Mouse (Mus musculus): ENCODE data around the gene Dcxr.

Gene Dcxr

GRCm38 (mm10) chr11:120729432-120730050 is 2.5 kb upstream of the Dcxr start:
- DNase-seq, result peak; percentile 77

- no peak for DNase-seq
Measured at GRCm38 (mm10) chr11:120728530-120729240, 1.6 kb upstream of the Dcxr start.

DNA sequence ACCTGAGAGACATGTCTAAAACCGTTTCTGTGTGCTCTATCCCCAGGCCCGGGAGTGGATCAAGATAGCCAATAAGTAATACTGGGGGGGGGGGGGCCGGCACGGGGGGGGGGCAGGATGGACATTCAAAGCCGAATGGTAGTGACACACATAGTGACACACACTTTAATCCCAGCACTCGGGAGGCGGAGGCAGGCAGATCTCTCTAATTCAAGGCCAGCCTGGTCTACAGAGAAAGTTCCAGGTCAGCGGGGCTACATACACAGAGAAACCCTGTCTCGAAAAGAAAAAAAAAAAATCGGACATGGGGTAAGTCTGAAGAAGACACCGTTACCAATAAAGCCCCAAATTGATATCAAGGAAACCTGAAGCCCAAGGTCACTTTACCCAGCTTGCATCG is 483 bp upstream of the Dcxr start:
- no peak for DNase-seq

- DNase-seq, result no peak
Measured at GRCm38 (mm10) chr11:120726243-120727168, 575 bp downstream of the Dcxr start.

GRCm38 (mm10) chr11:120723509-120723908 is 3.6 kb downstream of the Dcxr start:
- DNase-seq, result no peak

DNA sequence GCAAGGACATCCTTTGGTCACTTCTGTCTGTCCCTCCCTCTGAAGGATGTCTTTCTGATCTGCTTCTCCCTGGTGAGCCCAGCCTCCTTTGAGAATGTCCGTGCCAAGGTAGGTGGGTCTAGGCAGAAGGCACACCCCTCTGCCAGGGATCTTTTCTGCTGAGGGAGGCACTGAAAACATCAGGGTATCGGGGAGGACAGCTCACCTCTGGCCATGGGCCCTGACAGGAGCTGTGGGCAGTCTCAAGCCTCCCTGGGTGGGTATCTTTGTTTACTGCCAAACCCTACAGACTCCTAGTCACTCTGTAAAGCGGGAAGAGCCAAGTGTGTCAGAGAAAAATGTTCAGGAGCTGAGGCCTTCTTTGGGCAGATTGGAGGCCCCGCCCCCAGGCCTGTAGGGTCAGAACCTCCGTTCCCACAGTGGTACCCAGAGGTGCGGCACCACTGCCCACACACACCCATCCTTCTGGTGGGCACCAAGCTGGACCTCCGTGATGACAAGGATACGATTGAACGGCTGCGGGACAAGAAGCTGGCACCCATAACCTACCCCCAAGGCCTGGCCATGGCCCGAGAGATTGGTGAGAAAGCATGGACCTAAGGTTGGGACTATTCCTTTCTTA is 4.2 kb downstream of the Dcxr start:
- no peak for DNase-seq

DNA sequence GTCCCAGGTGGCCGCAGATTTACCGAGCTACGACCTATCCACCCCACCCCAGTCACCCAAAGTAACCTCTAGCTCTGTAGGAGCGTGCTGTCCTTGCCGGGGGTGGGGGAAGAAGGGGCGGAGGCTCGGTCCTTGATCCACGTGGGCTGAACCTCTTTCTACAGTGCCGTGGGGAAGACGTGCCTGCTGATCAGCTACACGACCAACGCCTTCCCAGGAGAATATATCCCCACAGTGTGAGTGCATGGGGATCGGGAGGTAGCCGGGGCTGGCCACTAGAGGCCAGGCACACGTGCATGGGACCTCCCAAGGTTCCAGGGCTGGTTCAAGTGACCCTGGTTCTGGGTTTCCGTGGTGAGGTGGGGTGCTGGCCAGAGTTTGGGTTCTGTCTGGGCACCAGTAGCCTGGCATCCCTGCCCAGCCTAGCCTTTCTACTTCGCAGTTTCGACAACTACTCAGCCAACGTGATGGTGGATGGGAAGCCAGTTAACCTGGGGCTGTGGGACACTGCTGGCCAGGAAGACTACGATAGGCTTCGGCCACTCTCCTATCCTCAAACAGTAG is 4.9 kb downstream of the Dcxr start:
- DNase-seq, result no peak

DNA sequence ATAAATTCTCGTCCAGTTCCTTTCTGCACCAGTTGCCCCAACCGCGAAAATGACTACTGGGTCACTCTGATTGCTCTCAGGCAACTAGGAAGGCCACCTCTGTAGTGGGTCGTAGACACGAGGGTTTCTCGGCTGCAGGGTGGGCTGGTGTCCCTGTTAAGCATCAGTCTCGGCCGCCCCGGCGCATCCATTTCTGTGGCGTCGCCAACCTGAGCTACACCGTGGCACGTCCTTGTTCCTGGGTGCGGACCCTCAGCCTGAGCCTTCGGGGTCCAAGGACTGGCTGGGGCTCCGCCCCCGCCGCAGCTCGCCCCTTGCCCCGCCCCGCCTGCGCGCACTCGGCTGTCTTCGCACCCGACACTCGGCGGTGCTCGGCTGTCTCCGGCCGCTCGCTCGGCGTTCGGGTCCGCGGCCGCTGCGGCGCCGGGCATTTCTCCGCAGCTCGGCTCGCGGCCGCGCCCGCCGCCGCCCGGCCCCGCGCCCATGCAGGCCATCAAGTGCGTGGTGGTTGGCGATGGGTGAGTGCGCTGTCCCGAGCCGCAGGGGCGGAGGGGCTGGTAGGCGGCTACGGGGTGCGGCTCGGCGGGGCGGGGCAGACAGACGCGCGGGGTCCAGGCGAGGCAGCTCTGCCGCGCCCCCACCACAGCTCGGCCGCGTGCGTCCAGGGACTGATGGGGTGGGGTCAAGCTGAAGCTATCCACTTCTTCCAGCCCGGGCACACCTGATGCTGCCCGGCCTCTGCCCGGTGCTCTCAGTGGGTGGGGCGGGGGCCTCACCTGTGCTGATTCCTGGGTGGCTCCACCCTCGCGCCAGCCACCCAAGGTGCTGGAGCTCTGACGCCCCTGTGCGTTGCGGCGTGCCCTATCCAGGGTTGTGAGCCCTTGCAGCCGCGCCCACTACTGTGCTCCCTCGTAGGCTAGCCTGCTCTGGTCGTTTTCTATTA is 5.7 kb downstream of the Dcxr start, which contains the start of gene Rac3:
Gene Rac3, plus strand, starts transcription at position 347 of the 943 bp plus-strand sequence.
- DNase-seq, result peak; percentile 57

GRCm38 (mm10) chr11:120720450-120720849 is 6.6 kb downstream of the Dcxr start:
- DNase-seq, result peak; percentile 89

GRCm38 (mm10) chr11:120719841-120720376 is 7.2 kb downstream of the Dcxr start:
- DNase-seq, result no peak

DNA sequence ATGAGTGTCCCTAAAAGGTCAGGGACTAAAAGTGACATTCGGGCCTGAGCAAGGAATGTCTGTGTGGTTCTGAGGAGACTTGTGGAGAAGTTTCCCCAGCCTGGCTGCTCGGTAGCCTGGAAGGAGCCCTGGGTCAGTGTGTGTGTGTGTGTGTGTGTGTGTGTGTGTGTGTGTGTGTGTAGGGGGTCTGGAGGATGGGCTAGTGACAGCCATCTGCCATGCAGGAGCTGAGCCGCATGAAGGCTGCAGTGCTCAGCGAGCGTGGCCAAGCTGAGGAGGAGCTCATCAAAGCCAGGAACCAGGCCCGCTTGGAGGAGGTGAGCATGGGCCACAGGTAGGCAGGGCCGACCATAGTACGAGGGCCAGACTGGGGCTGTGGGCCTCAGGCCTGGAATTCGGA is 7.8 kb downstream of the Dcxr start:
- DNase-seq, result no peak

DNA sequence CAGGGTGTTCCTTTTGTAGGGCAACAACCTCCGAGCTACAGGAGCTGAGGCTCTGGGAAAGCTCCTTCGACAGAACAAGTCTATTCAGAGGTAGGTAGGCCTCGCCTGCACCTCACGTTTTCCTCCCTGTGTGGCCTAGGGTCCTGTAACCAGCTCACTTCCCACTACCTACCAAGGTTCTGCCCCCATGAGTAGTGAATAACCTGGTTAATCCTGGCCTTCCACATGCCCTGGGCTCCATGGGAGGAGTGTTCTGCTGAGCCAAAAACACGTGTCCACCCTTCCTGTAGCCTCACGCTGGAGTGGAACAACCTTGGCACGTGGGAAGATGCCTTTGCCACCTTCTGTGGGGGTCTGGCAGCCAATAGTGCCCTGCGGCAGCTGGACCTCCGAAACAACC is 11.9 kb downstream of the Dcxr start:
- no peak for DNase-seq

DNA sequence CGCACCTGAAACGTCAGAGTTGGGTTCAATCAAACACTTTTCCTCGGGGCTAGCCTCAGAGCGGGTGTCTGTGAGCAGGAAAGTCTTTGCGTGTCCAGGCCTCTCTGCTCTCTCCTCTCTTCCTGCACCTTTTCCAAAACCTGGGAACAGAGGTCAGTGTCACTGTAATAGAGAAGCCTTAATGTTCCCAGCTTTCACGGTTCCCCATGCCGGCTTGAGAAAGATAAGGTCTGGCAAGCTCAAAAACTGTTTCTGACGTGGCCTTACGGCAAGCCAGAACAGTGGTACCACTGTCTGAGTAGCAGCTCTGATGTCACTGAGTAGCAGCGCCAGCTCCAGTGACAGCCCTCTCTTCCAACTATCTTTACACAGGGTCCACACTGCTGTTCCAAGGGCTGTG is 12.5 kb downstream of the Dcxr start:
- no peak for DNase-seq

GRCm38 (mm10) chr11:120713580-120714518 is 13.2 kb downstream of the Dcxr start, which contains the start of the genes Cenpx and Lrrc45:
Gene Cenpx (minus strand): TSS chr11:120713738.
Gene Lrrc45 (plus strand): TSS chr11:120713925.
- peak; percentile 96 for DNase-seq

DNA sequence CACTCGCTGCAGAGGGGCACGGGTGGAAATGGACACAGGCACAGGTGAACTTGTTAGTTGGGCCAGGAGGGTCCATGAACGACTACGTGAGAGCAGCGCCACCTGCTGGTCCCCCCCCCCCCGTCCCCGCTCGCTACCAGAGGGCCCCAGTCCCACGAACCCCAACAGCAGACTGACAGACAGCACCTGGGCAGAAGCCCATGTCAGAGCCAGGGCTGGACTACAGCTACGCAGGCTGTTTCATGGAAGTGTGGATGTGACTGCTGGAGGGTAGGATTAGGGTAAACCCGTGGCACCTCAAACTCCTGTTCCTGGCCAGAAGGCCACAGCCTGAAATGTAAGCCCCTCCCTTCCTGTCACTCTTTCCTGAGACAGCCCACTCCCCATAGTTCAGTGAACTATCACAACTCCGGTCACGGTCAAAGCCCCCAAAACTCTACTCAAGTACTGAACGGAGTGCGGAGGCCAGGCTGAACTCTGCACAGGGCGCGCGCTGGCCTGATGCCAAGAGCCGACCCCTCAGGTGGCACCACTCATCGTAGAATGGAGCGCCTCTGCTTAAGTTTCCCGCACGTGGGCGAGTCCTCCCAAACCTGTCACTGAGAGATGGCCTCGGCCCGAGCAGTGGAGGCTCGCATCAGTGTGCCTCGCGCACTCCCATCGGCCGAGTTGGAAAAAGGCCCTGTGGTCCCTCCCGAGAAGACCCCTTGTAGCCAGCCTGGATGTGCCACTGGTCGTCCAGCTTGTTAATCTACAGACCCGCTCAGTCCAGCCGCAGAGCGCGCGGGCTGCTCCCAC is 14.1 kb downstream of the Dcxr start:
- peak; percentile 83 for DNase-seq

DNA sequence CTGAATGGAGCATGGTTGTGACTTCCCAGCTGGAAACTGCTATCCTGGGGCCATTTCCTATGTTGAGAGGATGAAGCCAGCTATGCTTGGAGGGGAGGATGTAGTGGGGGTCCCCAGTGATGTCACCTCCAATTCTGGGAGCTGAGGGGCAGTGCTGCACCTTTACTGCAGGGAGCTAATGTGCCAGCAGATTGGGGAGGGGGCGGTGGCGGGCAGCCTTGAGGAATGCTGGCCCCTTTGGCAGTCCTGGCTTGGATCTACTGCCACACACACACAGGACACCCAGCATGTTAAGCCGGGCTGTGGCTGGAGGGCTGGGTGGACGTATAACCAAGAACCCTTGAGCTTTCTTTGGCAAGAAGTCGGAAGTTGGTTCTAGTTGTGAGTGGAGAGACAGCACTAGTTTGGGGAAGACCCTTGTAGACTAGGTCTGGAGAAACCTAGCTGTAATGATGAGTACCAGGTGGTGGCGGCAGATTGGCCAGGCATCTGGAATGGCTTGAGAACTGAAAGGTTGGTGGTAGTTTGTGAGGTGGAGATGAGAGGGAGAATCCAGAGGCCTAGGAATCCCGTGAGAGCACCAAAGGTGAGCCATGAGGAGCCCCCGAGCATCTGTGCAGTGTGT is 15.0 kb downstream of the Dcxr start:
- no peak for DNase-seq

DNA sequence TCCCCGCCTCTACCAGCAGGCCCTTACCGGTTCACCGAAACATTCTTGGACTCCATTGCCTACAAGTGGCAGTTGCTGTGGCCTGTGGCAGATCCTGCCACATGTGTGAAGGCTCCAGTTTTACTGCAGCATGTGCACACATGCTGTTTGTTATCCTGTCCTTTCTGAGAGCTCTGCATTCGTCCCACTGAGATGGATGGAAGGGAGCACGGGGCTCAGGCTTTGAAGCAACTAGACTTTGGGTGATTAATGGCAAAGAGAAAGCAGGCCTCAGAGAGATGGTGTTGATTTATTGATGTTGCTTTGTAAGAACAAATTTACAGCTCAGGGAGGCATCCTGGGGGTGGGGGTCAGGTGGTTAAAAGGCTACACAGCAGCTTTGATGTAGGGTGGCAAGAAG is 16.4 kb downstream of the Dcxr start:
- DNase-seq, result no peak

DNA sequence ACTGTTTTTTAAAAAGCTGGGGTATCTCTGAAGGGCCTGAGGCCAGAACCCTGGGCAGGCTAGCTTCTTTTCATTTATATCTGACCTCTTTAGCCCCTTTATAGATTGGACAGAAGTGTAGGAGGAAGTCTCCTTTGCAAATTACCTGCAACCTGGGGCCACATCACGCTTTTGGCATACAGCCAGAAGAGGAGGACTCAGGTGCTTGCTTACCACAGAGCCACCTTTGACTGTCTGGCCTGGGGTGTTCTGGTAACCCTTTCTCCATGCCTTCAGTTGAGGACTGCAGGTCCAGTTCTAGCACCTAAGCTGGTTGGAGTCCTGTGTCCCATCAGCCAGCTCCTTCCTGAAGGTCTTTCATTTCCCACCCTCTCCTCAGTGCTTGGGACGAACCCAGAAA is 17.5 kb downstream of the Dcxr start:
- DNase-seq, result no peak

- no peak for DNase-seq
Measured at GRCm38 (mm10) chr11:120707969-120708368, 19.1 kb downstream of the Dcxr start.

Measured in liver (tissue).